Comparison of ENCODE assay signal across 8 mouse cellular contexts in genomic region chr5:52363468-52364150, GRCm38 (mm10). TPM values are rescaled to one million over a fixed set of nuclear protein-coding genes. Genes with fewer than 3 reads are reported as not detected.
DNase-seq lines count a peak whose midpoint lies in the region; ATAC-seq and TF ChIP-seq lines count a peak whose summit lies in the region.

Gene Sod3 (plus strand): TSS chr5:52363791.

- H3K4me1 ChIP-seq in midbrain, embryonic 10.5 days = peaks cover 35% of the 10 kb centered on the region
- H3K4me1 ChIP-seq in midbrain, embryonic 15.5 days = peaks cover 13% of the 10 kb centered on the region
- H3K4me1 ChIP-seq in heart, postnatal 0 days (ENCODE audit: control insufficient read depth, insufficient read depth) = 0 out of 2 replicates have a peak, but pooled peaks cover 6% of the 10 kb centered on the region

- TF ChIP-seq EP300 in heart, postnatal 0 days (IDR thresholded peaks at IDR 0.05; ENCODE audit: low read depth) = no peak

- 0 out of 2 replicates have a peak within 1 kb of the TSS, but pooled peaks have one; percentile 46 for H3K27ac ChIP-seq in midbrain, embryonic 10.5 days (replicated peaks)
- no peak within 1 kb of the TSS for H3K27ac ChIP-seq in midbrain, embryonic 15.5 days
- H3K27ac ChIP-seq in heart, postnatal 0 days (ENCODE audit: low read depth) = 0 out of 2 replicates have a peak within 1 kb of the TSS, but pooled peaks have one; percentile 11

- ATAC-seq in midbrain, embryonic 15.5 days (replicated peaks) = no peak
- peak; percentile 76; the same call in 1 of the 2 replicates for ATAC-seq in heart, postnatal 0 days (ENCODE audit: insufficient read depth, low read depth)

- H3K4me3 ChIP-seq in midbrain, embryonic 10.5 days = no peak within 1 kb of the TSS
- no peak within 1 kb of the TSS for H3K4me3 ChIP-seq in midbrain, embryonic 15.5 days
- no peak within 1 kb of the TSS for H3K4me3 ChIP-seq in heart, postnatal 0 days (ENCODE audit: low read depth, low read length)

- 21% methylated on average over 11 of the region's 11 CpGs for WGBS in midbrain, embryonic 10.5 days
- WGBS in midbrain, embryonic 15.5 days = 16% methylated on average over 11 of the region's 11 CpGs
- WGBS in heart, postnatal 0 days = 30% methylated on average over 11 of the region's 11 CpGs

- H3K27me3 ChIP-seq in midbrain, embryonic 10.5 days (ENCODE audit: low read depth, poor library complexity, severe bottlenecking) = peaks cover 16% of the 10 kb centered on the region
- H3K27me3 ChIP-seq in midbrain, embryonic 15.5 days (replicated peaks) = peaks cover 4% of the 10 kb centered on the region; the same call in 1 of the 2 replicates
- peaks cover 7% of the 10 kb centered on the region; the same call in 1 of the 2 replicates for H3K27me3 ChIP-seq in heart, postnatal 0 days (ENCODE audit: control insufficient read depth, insufficient read depth, low read length)

- intact Hi-C loops in left cerebral cortex, postnatal 36 days (cut with DNase I) = no loop called here

- no peak within 1 kb of the TSS for H3K9ac ChIP-seq in midbrain, embryonic 15.5 days
- H3K9ac ChIP-seq in heart, postnatal 0 days (replicated peaks; ENCODE audit: low read depth, low read length) = no peak within 1 kb of the TSS

- TF ChIP-seq CTCF in heart, postnatal 0 days (IDR thresholded peaks at IDR 0.05; ENCODE audit: low read depth) = no peak

- peak; percentile 28 for DNase-seq in midbrain, embryonic 10.5 days (ENCODE audit: low spot score)
- DNase-seq in embryo, embryonic 10.5 days (ENCODE audit: low spot score) = peak; percentile 48
- peak; percentile 29 for DNase-seq in heart, postnatal 0 days (ENCODE audit: low spot score)
- DNase-seq in lung, adult 18-20 months = peak; percentile 62 to 72
- DNase-seq in urinary bladder, adult 2 months (ENCODE audit: low spot score) = peak; percentile 23
- no peak for DNase-seq in right cerebral cortex, postnatal 36 days (ENCODE audit: low spot score in 2 of 2)
- DNase-seq in left cerebral cortex, postnatal 36 days (ENCODE audit: low spot score in 2 of 2) = no peak

- H3K9me3 ChIP-seq in midbrain, embryonic 10.5 days (replicated peaks) = no peaks in the 10 kb centered on the region
- no peaks in the 10 kb centered on the region for H3K9me3 ChIP-seq in midbrain, embryonic 15.5 days
- no peaks in the 10 kb centered on the region for H3K9me3 ChIP-seq in heart, postnatal 0 days (replicated peaks; ENCODE audit: control insufficient read depth, low read length)

- no peak within 1 kb of the TSS for H3K4me2 ChIP-seq in midbrain, embryonic 15.5 days
- peak within 1 kb of the TSS; percentile 7; the same call in 1 of the 2 replicates for H3K4me2 ChIP-seq in heart, postnatal 0 days (ENCODE audit: low read depth, low read length)

- no peaks in the 10 kb centered on the region for H3K36me3 ChIP-seq in midbrain, embryonic 10.5 days
- no peaks in the 10 kb centered on the region for H3K36me3 ChIP-seq in midbrain, embryonic 15.5 days (replicated peaks)
- H3K36me3 ChIP-seq in heart, postnatal 0 days (replicated peaks; ENCODE audit: control insufficient read depth, insufficient read depth, low read length) = no peaks in the 10 kb centered on the region

RNA-seq across cellular contexts. Expression of gene Sod3, which starts in this region (rescaled TPM):
- 0.90 and 0.97 TPM in 2 replicates for polyA plus RNA-seq in midbrain, embryonic 10.5 days (2016; fragmentation: Nextera tagmentation; extraction: Ambion mirVana)
- polyA plus RNA-seq in midbrain, embryonic 15.5 days (2015; fragmentation: Nextera tagmentation; extraction: Ambion mirVana) = 2.0 and 2.1 TPM in 2 replicates
- 1.3 and 2.3 TPM in 2 replicates for total RNA-seq in heart, postnatal 0 days (2014; rRNA removed; ENCODE audit: low replicate concordance)
- polyA plus RNA-seq in heart, postnatal 0 days (2015; fragmentation: Nextera tagmentation; extraction: Ambion mirVana) = 2.4 and 3.4 TPM in 2 replicates
- 23.7 and 27.2 TPM in 2 replicates for polyA plus RNA-seq in urinary bladder, adult 2 months (2012; rRNA removed)
- total RNA-seq in left cerebral cortex, postnatal 36 days (2021) = 1 to 10 TPM; 6.3 to 7.0 TPM

Comparison
In these comparisons a context has a peak if more than half of its experiments do, and no peak if none do; other contexts are left out.
1. Peak in DNase-seq and H3K27ac ChIP-seq in midbrain, embryonic 10.5 days; RNA of the gene not detected or under 1 TPM.
2. DNase-seq: peak in embryo, embryonic 10.5 days (single experiment), heart, postnatal 0 days (single experiment), lung, adult 18-20 months (2 of 2) and urinary bladder, adult 2 months (single experiment); none in right cerebral cortex, postnatal 36 days (0 of 2) and left cerebral cortex, postnatal 36 days (0 of 2).